Comparison of ENCODE assay signal across 8 mouse cellular contexts in the genomic region with DNA sequence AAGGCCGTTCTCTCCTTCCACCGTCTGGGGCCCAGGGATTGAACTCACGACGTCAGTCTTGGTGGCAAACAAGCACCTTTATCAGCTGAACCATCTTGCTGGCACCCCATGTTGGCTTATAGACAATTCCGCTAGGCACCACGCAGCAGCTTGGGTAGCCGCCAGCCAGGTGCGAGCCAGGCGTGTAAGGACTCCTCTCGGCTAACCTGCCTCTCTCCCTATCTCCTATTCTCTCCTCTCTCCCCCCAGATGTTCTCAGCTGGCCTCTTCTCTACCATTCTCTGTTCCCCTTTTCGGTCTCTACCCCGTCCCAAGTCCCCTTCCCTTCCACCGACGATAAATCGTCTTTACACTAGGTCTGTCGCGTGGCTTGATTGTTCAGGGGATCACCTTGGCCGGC. TPM values are rescaled to one million over a fixed set of nuclear protein-coding genes. Genes with fewer than 3 reads are reported as not detected.
DNase-seq lines count a peak whose midpoint lies in the region; ATAC-seq lines count a peak whose summit lies in the region.

No protein-coding gene starts in this region.

- H3K4me1 ChIP-seq in kidney, embryonic 14.5 days (ENCODE audit: control insufficient read depth, insufficient read depth, low read length): peaks cover 21% of the 10 kb centered on the region
- H3K4me1 ChIP-seq in hindbrain, embryonic 15.5 days (replicated peaks): peaks cover 40% of the 10 kb centered on the region
- peaks cover 22% of the 10 kb centered on the region for H3K4me1 ChIP-seq in midbrain, embryonic 12.5 days

- H3K9ac ChIP-seq in kidney, embryonic 14.5 days (ENCODE audit: low read depth, low read length): peak overlapping the region; percentile 87
- peak overlapping the region; percentile 41 for H3K9ac ChIP-seq in hindbrain, embryonic 15.5 days
- peak overlapping the region; percentile 59 for H3K9ac ChIP-seq in midbrain, embryonic 12.5 days (replicated peaks)

- intact Hi-C loops in left cerebral cortex, postnatal 25 days (cut with DNase I): no loop called here

- DNase-seq in kidney, postnatal 14 days: no peak
- DNase-seq in c-Kit-positive CD71-positive TER-119-positive erythroid progenitor cells, embryonic 14.5 days (ENCODE audit: low spot score): peak; percentile 45
- no peak for DNase-seq in left cerebral cortex, postnatal 25 days (ENCODE audit: low spot score in 2 of 2)

- no peaks in the 10 kb centered on the region for H3K27me3 ChIP-seq in kidney, embryonic 14.5 days (ENCODE audit: control insufficient read depth, insufficient read depth, low read length)
- no peaks in the 10 kb centered on the region for H3K27me3 ChIP-seq in hindbrain, embryonic 15.5 days
- H3K27me3 ChIP-seq in midbrain, embryonic 12.5 days: no peaks in the 10 kb centered on the region

- H3K36me3 ChIP-seq in kidney, embryonic 14.5 days (ENCODE audit: control insufficient read depth, insufficient read depth, low read length): peaks cover 22% of the 10 kb centered on the region
- H3K36me3 ChIP-seq in hindbrain, embryonic 15.5 days: no peaks in the 10 kb centered on the region
- peaks cover 22% of the 10 kb centered on the region; the same call in 1 of the 2 replicates for H3K36me3 ChIP-seq in midbrain, embryonic 12.5 days

- H3K4me2 ChIP-seq in kidney, embryonic 14.5 days (replicated peaks; ENCODE audit: low read depth, low read length): peak overlapping the region; percentile 59
- H3K4me2 ChIP-seq in hindbrain, embryonic 15.5 days: peak overlapping the region; percentile 81
- H3K4me2 ChIP-seq in midbrain, embryonic 12.5 days (replicated peaks): peak overlapping the region; percentile 79

- WGBS in kidney, embryonic 14.5 days: 15% methylated on average over 18 of the region's 18 CpGs
- 16% methylated on average over 18 of the region's 18 CpGs for WGBS in hindbrain, embryonic 15.5 days
- WGBS in midbrain, embryonic 12.5 days: 18% methylated on average over 18 of the region's 18 CpGs

- peak overlapping the region; percentile 86 for H3K4me3 ChIP-seq in kidney, embryonic 14.5 days (ENCODE audit: low read length)
- peak overlapping the region; percentile 79 for H3K4me3 ChIP-seq in hindbrain, embryonic 15.5 days
- H3K4me3 ChIP-seq in midbrain, embryonic 12.5 days: peak overlapping the region; percentile 98

- peak overlapping the region; percentile 71; the same call in 1 of the 2 replicates for H3K27ac ChIP-seq in kidney, embryonic 14.5 days (ENCODE audit: low read depth, low read length)
- H3K27ac ChIP-seq in hindbrain, embryonic 15.5 days (replicated peaks): peak overlapping the region; percentile 78
- H3K27ac ChIP-seq in midbrain, embryonic 12.5 days (replicated peaks): peak overlapping the region; percentile 75

- no peak for ATAC-seq in kidney, embryonic 14.5 days (ENCODE audit: low FRiP score, low TSS enrichment)
- no peak for ATAC-seq in hindbrain, embryonic 15.5 days (ENCODE audit: low FRiP score, low read depth)
- ATAC-seq in midbrain, embryonic 12.5 days (ENCODE audit: low FRiP score, low read depth): no peak
- ATAC-seq in cerebellum, adult (ENCODE audit: insufficient number of reproducible peaks, low FRiP score, low TSS enrichment): no peak
- ATAC-seq in frontal cortex, adult (ENCODE audit: low TSS enrichment): no peak

- no peaks in the 10 kb centered on the region for H3K9me3 ChIP-seq in kidney, embryonic 14.5 days (ENCODE audit: control insufficient read depth, low read length)
- H3K9me3 ChIP-seq in hindbrain, embryonic 15.5 days: no peaks in the 10 kb centered on the region
- no peaks in the 10 kb centered on the region for H3K9me3 ChIP-seq in midbrain, embryonic 12.5 days

RNA-seq across cellular contexts. Expression of a gene that starts 0.8 kb away (rescaled TPM):
- polyA plus RNA-seq in kidney, embryonic 14.5 days (2014; fragmentation: Nextera tagmentation; extraction: Ambion mirVana): 299 and 332 TPM in 2 replicates
- polyA plus RNA-seq in hindbrain, embryonic 15.5 days (2015; fragmentation: Nextera tagmentation; extraction: Ambion mirVana): 210 and 220 TPM in 2 replicates
- 210 and 216 TPM in 2 replicates for polyA plus RNA-seq in midbrain, embryonic 12.5 days (2016; fragmentation: Nextera tagmentation; extraction: Ambion mirVana)
- 10 to 100 TPM; 94.8 to 96.3 TPM for total RNA-seq in left cerebral cortex, postnatal 25 days (2021)

RNA-seq across cellular contexts. Expression of a gene that starts 22.4 kb away (rescaled TPM):
- polyA plus RNA-seq in kidney, embryonic 14.5 days (2014; fragmentation: Nextera tagmentation; extraction: Ambion mirVana): 25.7 and 27.1 TPM in 2 replicates
- 105 and 111 TPM in 2 replicates for polyA plus RNA-seq in hindbrain, embryonic 15.5 days (2015; fragmentation: Nextera tagmentation; extraction: Ambion mirVana)
- 69.1 and 71.8 TPM in 2 replicates for polyA plus RNA-seq in midbrain, embryonic 12.5 days (2016; fragmentation: Nextera tagmentation; extraction: Ambion mirVana)
- 100 to 1,000 TPM; 261 to 283 TPM for total RNA-seq in left cerebral cortex, postnatal 25 days (2021)

RNA-seq across cellular contexts. Expression of a gene that starts 53.5 kb away (rescaled TPM):
- 0.81 and 0.99 TPM in 2 replicates for polyA plus RNA-seq in kidney, embryonic 14.5 days (2014; fragmentation: Nextera tagmentation; extraction: Ambion mirVana)
- 3.9 and 4.5 TPM in 2 replicates for polyA plus RNA-seq in hindbrain, embryonic 15.5 days (2015; fragmentation: Nextera tagmentation; extraction: Ambion mirVana)
- 0.63 and 1.2 TPM in 2 replicates for polyA plus RNA-seq in midbrain, embryonic 12.5 days (2016; fragmentation: Nextera tagmentation; extraction: Ambion mirVana)
- total RNA-seq in left cerebral cortex, postnatal 25 days (2021): 10 to 100 TPM; 23.7 to 25.1 TPM

RNA-seq across cellular contexts. Expression of a gene that starts 53.5 kb away (rescaled TPM):
- polyA plus RNA-seq in kidney, embryonic 14.5 days (2014; fragmentation: Nextera tagmentation; extraction: Ambion mirVana): 0.47 and 0.60 TPM in 2 replicates
- polyA plus RNA-seq in hindbrain, embryonic 15.5 days (2015; fragmentation: Nextera tagmentation; extraction: Ambion mirVana): 16.5 and 20.3 TPM in 2 replicates
- polyA plus RNA-seq in midbrain, embryonic 12.5 days (2016; fragmentation: Nextera tagmentation; extraction: Ambion mirVana): 3.2 and 3.3 TPM in 2 replicates
- total RNA-seq in left cerebral cortex, postnatal 25 days (2021): 10 to 100 TPM; 60.0 to 68.4 TPM
